Mouse (Mus musculus): ENCODE measurements around the gene Mfsd4b1.
"Not testable (repeated sequence)": the region's sequence is repeated elsewhere in the genome, so short reads cannot be mapped to it uniquely, and the experiment has no call there.

The Mfsd4b1 gene

DNA sequence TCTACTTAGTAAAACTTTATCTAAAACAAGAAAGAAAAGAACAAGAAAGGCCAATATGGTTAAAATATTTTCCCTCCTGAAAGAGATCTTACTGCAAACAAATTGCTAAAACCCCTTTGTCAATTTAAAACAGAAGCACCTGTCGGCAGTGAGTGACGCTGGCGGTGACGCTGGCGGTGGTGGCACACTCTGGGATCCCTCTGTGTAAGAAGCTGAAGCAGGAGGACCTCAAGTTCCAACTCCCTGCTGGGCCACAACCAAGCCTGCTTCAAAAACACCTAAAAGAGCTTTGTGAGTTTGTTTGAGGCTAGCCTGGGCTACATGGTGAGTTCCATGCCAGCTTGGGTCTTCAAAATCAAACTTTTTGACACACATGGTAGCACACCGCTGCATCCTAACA, 9.9 kb upstream of the Mfsd4b1 start:
- DNase-seq (ENCODE audit: low spot score in 2 of 2), result no peak

DNA sequence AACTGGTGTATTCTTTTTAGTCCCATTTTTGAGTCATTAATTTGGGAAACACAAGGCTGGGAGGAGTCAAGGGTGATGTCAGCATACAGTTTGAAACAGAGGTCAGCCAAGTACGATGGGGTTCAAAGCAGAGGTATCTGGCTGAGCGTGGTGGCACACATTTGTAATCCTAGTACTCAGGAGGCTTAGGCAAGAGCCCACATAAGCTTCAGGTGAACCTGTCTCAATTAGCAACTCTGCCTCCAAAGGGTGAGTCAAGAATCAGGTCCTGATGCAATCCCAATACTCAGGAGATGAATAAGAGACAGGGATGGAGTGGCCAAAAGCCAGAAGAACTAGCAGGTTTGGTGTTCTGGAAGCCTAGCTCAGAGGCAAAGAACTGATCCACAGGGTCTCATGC, 7.8 kb upstream of the Mfsd4b1 start:
- DNase-seq (ENCODE audit: low spot score in 2 of 2), result no peak

DNA sequence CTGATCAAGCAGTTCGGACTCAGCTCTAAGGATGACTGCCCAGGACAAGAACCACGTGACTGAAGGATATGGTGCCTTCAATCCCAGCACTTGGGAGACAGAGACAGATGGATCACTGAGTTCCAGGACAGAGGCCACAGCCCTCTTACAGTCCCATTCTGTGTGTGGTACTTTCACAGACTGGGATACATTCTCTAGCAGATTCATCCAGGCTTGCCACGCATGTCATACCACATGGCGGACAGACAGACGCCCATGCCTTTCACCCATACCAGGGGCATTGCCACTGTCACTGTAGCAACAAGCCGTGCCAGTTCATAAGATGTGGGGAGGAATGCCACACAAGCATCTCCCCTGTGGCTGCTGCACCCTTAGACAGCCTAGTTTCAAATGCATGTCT, 5.6 kb upstream of the Mfsd4b1 start:
- DNase-seq (ENCODE audit: low spot score in 2 of 2), result no peak

DNA sequence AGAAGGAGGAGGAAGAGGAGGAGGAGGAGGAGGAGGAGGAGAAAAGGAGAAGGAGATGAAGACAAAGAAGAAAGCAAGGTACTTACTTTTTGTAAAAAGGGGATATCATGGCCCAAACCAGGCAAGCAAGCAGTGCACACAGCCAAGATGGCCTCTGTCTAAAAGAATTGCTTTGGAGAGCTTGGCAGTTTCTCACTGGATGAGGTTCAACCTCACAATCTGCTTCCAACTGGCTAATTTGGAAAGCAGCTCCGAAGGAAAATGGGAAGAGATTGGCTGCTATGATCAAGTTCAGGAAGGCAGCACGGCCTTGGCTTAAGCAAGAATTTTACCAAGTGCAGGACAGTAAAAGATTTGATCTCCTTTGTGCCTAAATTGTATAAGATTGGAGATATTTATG, 4.5 kb upstream of the Mfsd4b1 start:
- DNase-seq (ENCODE audit: low spot score in 2 of 2), result no peak

DNA sequence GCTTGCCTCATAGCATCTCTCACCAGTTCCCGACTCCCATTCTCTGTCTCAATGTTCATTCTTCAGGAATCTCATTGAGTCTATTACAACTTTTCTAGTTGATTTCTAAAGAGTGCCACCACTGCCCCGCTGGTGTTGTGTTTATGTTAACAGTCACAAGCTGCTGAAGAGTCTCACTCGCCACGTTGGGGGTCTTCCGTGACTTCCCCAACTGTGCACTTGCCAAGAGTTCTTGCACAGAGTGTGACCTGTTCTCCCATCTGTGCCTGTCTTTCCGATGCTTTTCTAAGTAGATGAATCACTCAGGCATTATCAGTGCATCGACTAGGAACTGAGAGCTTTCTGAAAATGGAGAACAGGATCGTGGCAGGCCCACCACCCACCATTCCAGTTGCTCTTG, 3.0 kb upstream of the Mfsd4b1 start:
- no peak for DNase-seq (ENCODE audit: low spot score in 2 of 2)

DNA sequence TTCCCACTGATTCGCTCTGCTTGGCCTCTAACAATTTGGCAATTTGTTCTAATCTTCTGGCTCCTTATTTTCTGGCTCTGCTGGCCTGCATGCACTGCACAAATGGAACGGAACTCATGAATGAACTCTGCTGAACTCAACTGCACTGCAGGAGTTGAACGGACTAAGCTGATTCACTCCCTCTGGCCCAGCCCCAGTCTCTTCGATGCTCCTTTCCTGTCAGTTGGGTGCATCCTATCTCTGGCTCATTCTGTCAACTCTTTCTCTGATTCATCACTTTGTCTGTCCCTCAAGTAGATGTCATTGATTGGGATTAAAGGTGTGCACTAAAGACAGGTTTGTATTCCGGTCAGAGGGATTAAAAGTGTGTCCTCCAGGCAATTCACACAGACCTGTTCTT, 1.5 kb upstream of the Mfsd4b1 start:
- DNase-seq (ENCODE audit: low spot score in 2 of 2), result no peak

DNA sequence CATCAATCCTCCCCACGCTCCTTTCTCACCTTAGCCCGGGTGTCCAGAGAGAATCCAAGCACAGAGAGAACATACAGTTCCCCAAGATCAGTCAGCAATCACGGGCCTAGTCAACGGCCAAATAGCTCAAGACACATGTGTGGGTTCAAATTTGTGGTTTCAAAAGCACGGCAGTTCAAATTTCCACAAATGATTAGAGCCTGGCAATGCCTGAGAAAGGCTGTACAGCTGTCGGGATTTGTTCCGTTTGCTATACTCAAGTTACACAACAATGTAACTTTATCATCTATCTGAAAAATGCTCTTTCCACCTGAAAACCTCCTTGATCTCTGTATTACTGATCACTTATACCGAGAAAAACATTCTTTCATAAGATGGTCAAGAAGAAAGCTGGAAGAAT, 492 bp upstream of the Mfsd4b1 start:
- DNase-seq (ENCODE audit: low spot score in 2 of 2), result no peak

DNA sequence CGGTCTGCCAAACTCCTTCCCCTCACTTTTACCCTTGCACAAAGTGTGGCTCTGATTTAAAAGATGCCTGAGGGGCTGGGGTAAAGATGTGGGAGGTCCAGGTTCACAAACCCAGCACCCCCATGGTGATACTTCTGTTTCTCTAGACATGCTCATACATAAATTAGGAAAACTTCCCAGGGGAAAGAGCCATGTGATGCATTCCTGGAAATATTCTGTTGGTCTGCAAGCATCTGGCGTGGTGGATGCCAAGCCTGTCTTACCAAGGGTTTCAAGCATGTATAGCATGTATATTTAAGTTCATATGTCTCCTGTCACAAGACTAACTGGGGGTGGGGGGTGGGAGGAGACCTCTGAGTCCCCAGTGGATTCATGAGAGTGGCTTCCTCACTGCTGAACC, 4.7 kb downstream of the Mfsd4b1 start:
- no peak for DNase-seq (ENCODE audit: low spot score in 2 of 2)

DNA sequence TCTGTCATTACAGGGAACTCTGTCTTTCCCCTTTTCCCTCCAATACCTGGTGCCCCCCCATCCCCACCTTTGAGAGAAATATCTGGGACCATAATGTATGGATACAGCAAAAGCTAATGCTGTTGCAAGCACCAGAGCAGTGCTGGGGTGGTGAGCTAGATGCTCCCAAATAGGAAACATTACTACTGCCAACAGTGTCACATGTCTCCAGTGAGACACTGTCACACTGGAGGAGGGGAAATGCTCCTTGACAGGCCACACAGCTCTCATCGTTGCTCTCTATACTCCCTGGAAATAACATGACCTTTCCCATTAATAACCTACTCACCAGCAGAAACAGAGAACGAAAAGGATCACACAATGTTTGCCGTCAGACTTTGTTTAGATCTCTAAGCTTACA, 5.6 kb downstream of the Mfsd4b1 start:
- DNase-seq (ENCODE audit: low spot score in 2 of 2), result no peak

DNA sequence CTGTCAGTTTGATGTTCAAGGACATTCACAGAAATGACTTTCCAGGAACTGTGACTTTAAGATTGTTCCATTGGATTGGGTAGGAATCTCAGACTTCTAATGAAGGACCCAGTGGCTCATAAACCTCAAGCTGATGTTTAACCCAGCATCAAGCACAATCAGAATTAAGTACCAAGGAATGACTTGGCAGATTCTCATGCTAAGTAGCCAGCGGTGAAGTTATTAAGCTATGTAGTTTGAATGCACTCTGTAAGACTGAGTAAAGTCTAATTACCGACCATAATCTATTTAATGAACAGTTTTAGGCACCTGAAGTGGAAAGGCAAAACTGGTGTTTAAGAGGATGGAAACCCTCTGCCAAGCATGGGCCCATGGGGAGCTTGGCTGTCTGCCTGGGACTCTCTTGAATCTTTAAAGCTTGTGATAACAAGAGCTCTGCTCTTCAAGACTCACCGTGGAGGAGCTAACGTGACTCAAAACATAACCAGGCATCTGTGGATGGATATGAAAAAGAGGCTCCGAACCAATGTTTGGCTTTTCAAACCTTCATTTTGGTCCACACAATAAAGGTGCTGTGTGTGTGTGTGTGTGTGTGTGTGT, 6.7 kb downstream of the Mfsd4b1 start:
- DNase-seq (ENCODE audit: low spot score in 2 of 2), result no peak

DNA sequence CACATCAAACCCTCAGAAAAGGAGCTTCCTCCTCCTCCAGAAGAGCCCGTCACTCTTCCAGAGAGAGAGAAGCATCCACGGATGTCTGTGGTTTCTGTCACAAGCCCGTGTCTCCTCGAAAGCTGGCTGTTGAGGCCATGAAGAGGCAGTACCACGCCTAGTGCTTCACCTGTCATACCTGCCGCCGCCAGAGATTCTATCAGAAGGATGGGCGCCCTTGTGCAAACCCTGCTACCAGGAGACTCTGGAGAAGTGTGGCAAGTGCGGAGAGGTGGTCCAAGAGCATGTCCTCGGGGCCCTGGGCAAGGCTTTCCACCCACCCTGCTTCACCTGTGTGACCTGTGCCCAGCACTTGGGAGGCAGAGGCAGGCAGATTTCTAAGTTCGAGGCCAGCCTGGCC, 15.5 kb downstream of the Mfsd4b1 start:
- no peak for DNase-seq (ENCODE audit: low spot score in 2 of 2)

DNA sequence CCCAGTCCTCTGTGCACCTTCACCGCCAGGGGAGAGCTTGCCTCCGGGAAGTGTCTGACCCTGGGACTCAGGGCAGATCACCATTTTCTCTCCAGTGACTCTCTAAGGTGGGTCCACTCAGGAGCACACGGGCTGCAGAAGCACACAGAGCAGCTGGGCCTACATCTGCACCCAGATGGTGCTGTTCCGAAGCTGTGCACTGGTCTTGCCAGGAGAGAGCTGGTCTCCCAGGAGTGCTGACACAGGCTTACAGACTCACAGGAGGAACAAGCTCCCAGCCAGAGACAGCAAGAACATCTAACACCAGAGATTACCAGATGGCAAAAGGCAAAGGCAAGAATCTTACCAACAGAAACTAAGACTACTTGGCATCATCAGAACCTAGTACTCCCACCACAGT, 16.2 kb downstream of the Mfsd4b1 start:
- not testable (repeated sequence) for DNase-seq (ENCODE audit: low spot score in 2 of 2)

DNA sequence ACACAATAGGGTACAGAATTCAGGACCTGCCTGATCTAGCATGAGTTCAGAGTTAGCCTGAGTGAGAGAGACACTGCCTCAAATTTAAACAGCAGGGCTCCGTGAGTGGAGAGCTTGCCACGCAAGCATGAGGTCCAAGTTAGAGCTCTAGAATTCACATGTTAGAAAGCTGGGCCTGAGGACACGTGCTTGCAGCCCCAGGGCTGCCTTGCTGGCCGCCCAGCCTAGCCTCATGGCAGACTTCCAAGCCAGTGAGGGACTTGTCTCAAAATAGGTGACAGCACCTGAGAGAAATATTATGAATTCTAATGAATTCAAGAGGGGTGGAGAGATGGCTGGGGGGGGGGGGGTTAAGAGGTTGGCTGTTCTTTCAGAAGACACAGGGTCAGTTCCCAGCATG, 17.1 kb downstream of the Mfsd4b1 start:
- no peak for DNase-seq (ENCODE audit: low spot score in 2 of 2)

DNA sequence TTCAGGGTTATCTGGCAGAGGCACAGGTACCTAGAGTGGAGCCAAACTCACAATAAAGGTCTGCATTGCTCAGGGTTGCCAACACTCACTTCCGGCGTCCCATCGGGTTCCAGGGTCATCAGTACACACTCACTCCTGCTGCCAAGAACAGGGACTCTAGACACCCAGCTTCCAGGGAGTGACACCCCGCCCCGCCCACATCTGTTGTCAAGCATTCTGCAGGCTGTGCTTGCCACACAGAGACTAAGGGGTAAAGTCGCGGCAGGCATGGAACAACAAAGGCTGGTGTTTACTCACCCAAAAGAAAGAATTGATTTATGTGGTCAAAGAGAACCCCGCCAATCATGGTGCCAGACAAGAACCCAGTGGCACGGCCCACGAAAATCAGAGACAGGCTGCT, 18.1 kb downstream of the Mfsd4b1 start:
- no peak for DNase-seq (ENCODE audit: low spot score in 2 of 2)

DNA sequence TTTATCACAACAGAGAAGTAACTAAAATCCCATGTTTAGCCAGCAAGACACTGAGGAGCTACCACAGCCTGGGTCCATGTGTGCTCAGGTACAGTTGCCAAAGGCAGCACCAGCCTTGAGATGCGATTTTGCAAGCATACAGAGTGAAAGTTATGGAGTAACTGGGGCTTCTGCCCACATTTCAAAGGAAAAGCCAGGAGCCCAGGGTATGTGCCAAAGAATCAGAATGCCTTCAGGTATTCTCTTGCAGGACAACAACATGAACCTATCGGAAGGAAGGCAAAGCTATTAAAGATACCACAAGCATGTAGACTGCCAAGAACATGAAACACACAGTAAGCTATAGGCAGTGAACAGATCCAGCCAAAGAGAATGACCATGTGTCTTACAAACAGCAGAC, 24.3 kb downstream of the Mfsd4b1 start:
- DNase-seq (ENCODE audit: low spot score in 2 of 2), result no peak

DNA sequence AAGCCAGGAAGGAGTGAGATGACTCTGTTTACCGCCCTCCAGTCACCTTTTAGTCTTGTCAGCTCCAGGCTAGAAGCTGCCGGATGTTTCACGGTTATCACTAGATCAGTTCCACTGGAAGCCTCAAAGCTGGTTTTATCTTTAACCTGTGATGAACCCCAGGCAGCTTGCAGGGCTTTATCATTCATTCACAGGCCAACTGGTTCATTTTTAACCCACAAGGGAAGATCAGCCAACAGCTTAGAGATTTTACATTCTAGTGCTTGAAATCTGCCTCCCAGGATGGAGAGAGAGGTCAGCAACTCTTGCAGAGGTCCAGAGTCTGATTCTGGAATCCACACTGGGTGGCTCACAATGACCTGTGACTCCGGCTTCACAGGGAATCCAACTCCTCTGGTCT, 33.9 kb downstream of the Mfsd4b1 start:
- no peak for DNase-seq (ENCODE audit: low spot score in 2 of 2)

DNA sequence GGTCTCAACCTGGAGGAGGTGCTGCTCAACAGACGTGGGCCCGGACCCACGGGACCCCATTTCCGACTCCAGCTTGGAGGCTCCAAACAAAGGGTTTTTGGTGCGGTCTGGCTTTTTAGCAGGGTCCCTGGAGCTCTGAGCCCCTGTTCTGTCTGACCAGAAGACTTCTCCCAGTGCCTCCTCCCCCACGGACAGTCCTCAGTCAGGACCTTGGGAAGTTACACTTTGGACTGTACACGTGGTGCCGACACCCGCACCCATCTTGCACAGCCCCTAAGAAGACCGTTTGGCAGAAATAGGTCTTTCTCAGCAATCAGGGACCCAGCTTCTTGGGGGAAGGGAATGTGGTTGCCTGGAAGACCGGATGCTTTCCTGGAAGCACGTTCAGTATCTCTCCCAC, 38.6 kb downstream of the Mfsd4b1 start, which contains the start of gene Mfsd4b5:
TSS of gene Mfsd4b5 (minus strand) at position 181 of the 400 bp plus-strand sequence.
- no peak for DNase-seq (ENCODE audit: low spot score in 2 of 2)

DNA sequence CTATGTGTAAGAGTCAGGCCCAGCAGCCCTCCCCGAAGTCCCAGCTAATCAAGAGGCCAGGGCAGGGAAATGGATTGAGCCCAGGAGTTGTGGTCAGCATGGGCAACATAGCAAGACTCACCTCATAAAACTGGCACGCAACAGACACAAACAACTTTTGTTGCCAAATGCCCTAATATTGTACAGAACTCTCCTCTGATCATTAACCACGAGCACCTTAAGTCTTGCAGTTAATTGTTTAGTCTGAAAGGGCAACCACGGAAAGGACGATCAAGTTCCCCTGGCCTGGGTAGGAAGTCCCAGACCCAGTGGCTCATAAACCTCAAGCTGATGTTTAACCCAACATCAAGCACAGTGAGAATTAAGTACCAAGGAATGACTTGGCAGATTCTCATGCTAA, 42.5 kb downstream of the Mfsd4b1 start:
- no peak for DNase-seq (ENCODE audit: low spot score in 2 of 2)

DNA sequence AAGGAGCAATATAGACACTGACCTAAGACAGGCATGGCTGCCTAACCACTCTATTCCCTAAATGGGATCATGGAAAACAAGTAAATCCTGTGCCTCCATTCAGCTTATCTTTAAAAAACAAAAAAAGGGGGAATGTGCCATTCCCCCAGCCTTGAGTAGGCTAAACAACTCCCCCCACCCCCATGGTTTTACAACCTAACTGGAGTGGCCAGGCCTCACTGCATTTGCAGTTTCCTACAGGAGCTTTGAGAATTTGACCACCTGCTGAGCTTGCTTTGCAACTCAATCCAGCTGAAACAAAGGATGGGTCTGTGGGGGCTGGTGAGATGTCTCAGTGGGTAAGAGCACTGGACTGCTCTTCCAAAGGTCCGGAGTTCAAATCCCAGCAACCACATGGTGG, 46.8 kb downstream of the Mfsd4b1 start:
- DNase-seq (ENCODE audit: low spot score in 2 of 2), result no peak

DNA sequence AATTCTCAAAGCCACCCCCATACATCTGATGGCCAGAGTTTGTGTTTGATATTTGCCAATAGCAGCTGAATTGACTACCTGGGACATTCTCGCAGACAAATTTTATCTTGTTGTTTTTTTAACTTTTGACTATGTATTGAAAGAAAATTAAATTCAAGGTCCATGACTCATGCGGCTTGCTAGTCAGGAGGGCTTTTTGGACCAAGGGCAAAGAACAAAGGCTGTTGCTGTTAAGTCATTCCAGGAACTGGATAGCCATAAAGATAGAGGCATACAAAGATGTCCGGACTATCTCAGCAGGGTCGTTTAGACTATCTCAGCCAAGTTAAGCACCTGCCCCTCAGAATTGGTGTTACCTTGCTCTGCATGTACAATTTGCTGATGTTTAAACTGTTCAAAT, 47.7 kb downstream of the Mfsd4b1 start:
- DNase-seq (ENCODE audit: low spot score in 2 of 2), result no peak

DNA sequence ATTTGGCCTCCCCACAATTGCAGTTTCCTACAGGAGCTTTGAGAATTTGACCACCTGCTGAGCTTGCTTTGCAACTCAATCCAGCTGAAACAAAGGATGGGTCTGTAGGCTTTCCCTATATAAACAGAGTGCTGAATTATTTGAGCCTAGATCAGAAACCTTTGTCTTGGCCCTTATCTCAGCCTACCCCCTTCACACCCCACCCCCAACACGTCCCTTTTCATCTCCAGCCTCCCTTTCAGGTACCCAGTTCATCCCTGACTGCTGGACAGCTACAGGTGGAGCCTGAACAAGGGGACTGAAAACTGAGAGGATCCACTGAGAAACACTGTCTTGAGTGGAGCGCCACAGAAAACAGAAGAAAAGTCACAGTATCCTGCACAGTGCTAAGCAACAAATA, 49.3 kb downstream of the Mfsd4b1 start:
- DNase-seq (ENCODE audit: low spot score in 2 of 2), result no peak

DNA sequence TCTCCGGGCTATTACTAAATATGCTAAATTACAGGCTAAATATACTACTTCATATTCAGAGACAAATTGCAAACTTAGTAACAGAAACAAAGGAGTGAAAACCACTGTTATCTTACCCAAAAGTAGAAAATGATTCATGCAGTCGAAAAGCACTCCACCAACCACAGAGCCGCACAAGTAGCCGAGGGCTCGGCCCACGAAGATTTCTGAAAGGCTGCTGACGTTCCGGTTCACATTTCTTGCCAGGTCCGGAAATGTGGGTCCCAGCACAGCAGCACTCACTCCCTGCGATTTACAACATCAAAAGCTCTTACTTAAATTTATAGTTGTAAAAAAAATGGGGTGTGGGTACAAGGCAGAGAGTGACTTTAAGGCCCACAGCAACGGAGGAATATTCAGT, 50.1 kb downstream of the Mfsd4b1 start:
- no peak for DNase-seq (ENCODE audit: low spot score in 2 of 2)

DNA sequence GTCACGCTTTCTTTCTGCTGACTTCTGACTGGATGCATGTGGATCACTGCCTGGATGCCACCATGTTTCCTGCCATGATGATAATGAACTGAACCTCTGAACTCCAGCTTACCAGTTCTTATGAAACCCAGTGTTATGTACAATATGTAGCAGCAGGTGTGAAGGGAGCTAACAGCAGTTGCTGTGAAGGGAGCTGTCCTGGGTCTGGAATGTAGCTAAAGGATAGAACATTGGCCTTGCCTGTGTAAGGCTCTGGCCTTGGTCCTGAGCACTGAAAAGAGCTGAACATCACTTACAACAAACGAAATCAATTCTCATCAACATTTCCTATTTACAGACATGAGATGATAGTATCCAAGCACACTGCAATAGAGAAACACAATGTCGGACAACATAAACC, 57.6 kb downstream of the Mfsd4b1 start:
- no peak for DNase-seq (ENCODE audit: low spot score in 2 of 2)

DNA sequence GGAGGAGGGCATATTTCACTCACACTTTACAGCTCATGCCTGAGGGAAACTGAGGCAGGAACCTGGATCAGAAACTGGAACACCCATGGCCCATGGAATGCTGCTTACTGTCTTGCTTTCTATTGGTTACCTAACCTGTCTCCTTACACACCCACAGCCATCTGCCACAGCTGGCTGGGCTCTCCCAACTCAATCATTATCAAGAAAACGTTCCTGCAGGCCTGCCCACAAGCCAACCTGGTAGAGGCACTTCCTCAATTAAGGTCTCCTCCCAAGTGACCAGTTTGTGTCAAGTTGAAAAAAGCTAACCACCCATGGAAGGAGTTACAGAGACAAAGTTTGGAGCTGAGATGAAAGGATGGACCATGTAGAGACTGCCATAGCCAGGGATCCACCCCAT, 63.2 kb downstream of the Mfsd4b1 start:
- no peak for DNase-seq (ENCODE audit: low spot score in 2 of 2)

DNA sequence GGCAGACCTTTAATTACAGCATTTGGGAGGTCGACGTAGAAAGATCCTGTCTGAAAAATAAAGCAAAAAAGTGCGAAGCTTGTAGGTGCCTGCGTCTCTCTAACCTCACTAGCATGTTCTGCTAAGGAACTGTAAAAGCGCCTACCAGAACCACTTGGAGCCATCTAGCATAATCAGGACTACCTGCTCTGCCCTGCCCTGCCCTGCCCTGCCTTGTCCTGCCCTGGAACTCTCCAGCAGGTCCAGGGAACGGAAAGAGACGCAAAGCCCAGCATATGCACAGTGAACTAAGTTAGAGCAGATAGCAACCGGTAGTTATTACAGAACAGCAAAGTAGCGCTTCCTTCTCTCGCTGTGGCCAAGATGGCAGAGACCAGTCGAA, 64.6 kb downstream of the Mfsd4b1 start:
- DNase-seq (ENCODE audit: low spot score in 2 of 2), result no peak
